Mouse (Mus musculus) brain, embryonic 14.5 days (tissue): ENCODE data around the gene Dnttip2. TPM values are rescaled to one million over a fixed set of nuclear protein-coding genes. Genes with fewer than 3 reads are reported as not detected.
A peak's percentile ranks its signal among the peaks of the same experiment; 100 is the strongest.

Experiments
- DNase-seq: peaks from one replicate; pipeline ENCODE4 v3.0.0-alpha.2; 2011; ENCODE audit warnings: low read depth
- CTCF ChIP-seq: fragments of 200-500 bp; IDR thresholded peaks from 2 replicates; pipeline ENCODE4 v1.5.1; 2012; ENCODE audit warnings: inconsistent platforms, mild to moderate bottlenecking, moderate library complexity, borderline replicate concordance; ENCODE audit not compliant: insufficient read depth, insufficient read length; ENCODE audit errors: extremely low read depth
- POLR2A ChIP-seq: fragments of 200-500 bp; IDR thresholded peaks from 2 replicates; pipeline ENCODE4 v1.6.1; 2012; ENCODE audit warnings: mild to moderate bottlenecking, inconsistent platforms, borderline replicate concordance; ENCODE audit not compliant: poor library complexity, insufficient read depth, insufficient read length, severe bottlenecking; ENCODE audit errors: extremely low read depth
- polyA plus RNA-seq: library from polyadenylated mRNA; depleted of rRNA; stranded (reverse); fragments of >200 nt; gene quantifications from 2 replicates; pipeline ENCODE4 v1.2.3, GENCODE M21; 2012

The Dnttip2 gene
- polyA plus RNA-seq, 1 experiment = 27.7 TPM

GRCm38 (mm10) chr3:122292300-122293222, 18.4 kb downstream of the Dnttip2 start:
- peak; percentile 15; the same call in 1 of the 2 replicates for TF ChIP-seq CTCF
- TF ChIP-seq POLR2A = 0 out of 2 replicates have a peak, but pooled peaks have one; percentile 15
- peak; percentile 94 for DNase-seq

DNA sequence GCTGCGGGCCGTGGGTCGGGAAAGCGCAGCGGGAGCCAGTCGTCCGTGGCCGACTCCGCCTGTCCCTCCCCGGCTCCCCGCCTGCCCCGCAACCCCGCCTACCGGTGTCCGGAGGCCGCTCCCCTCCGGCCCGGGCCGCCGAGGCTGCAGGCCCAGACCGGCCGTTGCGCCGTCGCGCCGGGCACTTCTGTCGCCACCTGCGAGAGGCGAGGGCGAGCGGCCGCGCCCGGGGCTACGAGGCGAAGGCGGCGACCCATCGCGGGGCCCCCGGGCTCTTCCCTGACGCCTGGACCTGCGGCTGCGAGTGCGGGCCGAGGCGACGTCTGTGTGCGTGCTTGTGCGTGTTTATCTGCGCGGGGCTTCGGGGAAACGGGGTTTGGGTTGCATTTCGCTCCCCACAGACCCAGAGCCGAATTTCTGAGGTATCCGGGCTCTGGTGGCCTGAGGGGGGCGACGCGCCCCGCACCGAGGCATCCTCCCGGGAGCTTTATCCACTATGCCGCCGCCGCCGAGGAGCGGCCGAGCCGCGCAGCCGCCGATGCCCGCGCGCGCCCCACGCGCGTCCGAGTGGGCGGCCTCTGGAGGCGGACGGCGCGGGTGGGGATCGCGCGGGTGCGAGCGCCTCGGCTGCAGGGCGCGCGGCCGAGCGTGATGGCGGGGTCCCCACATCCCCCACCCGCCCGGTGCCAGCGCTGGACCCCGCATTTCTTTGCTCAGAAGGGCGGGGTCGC, 19.2 kb downstream of the Dnttip2 start:
- TF ChIP-seq POLR2A = peak; percentile 66; the same call in 1 of the 2 replicates
- no peak for TF ChIP-seq CTCF
- peak; percentile 79 for DNase-seq

- no peak for TF ChIP-seq CTCF
- TF ChIP-seq POLR2A = no peak
- DNase-seq = peak; percentile 99
Observed at GRCm38 (mm10) chr3:122293954-122294850, 20.0 kb downstream of the Dnttip2 start, which contains the start of gene Bcar3. Gene Bcar3, plus strand, starts transcription at chr3:122294136.

DNA sequence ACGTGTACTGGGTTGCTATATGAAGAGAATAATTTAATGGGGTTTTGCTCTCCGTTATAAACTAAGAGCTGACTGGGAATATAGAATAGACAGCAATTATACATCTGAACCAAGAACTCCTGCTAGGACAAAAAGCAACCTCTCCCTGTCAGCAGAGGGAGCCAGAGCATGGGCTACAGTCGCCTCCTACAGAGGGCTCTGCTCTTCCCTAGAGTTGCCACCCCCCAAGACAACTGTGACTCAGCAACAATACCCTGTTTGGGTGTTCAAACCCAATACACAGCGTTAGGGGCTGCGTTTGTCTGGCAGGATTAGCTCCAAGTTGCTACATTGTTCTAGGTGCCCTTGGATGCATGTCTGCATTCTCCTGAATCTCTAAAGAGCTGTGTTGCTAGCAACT, 21.3 kb downstream of the Dnttip2 start:
- TF ChIP-seq CTCF (peak; percentile 71), POLR2A (no peak)
- peak; percentile 82 for DNase-seq

DNA sequence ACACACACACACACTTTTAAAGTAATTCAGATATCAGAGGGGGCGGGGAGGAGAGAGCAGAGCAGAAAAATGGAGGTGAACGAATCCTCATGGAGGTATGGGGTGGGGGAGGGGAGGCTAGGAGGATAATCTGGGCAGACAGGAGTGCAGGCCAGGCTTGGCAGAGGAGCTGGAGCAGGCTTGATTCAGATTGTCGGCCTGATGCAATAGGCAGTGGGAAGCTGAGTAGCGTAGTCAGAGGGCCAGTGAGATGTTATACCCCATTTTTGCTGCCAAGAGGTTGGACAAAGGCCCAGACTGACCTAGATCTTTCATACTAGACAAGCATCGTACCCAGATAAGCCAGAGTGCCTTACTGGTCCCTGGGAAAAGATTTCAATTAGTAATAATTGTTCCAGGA, 22.8 kb downstream of the Dnttip2 start:
- TF ChIP-seq CTCF = no peak
- TF ChIP-seq POLR2A = no peak
- peak; percentile 60 for DNase-seq

- peak; percentile 61 for DNase-seq
- no peak for TF ChIP-seq CTCF
- TF ChIP-seq POLR2A = no peak
Observed at GRCm38 (mm10) chr3:122300983-122301919, 27.1 kb downstream of the Dnttip2 start.

GRCm38 (mm10) chr3:122304560-122304959, 30.4 kb downstream of the Dnttip2 start:
- TF ChIP-seq POLR2A (no peak), CTCF (no peak)
- DNase-seq = no peak

DNA sequence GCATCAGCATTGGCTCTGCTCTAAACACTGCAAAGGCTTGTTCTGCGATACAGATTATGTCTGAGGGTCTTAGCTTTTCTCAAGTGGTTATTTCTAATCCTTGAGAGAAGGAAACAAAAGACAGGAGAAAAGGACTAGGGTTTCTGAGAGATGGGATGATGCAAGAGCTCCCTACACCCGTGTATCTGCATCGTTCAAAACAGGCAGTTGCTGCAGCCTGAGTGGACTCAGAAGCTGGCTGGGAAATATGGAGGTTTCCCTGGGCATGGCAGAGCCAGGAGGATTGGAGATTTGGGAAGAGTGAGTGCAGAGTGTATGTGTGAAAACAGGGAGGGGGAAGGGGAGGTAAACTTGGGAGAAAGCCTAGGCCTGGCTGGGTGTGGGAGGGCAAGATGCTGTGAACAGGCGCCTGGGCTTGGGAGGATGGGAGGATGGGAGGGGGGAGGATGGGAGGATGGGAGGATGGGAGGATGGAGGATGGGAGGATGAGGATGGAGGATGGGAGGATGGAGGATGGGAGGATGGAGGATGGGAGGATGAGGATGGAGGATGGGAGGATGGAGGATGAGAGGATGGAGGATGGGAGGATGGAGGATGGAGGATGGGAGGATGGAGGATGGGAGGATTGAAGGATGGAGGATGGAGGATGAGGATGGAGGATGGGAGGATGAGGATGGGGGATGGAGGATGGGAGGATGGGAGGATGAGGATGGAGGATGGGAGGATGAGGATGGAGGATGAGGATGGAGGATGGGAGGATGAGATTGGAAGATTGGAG, 33.9 kb downstream of the Dnttip2 start:
- no peak for DNase-seq
- TF ChIP-seq POLR2A (no peak), CTCF (no peak)

DNA sequence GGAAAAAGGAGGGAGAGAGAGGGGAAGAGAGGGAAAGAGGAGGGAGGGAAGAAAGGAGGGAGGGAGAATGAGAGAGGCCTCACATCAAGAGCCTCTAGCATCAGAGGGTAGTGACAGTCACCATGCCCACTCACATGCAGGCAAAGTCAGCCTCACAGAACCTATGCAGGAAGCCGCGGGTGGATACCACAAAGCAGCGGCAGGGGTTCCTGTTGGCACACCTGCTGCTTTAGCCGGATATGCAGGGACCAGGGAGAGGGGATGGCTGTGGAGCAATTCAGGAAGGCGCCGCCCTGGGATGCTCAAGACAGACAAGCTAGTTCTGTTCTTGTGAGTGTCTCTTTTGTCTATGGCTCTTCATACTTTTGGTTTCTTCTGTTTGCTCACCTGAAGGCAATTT, 34.8 kb downstream of the Dnttip2 start:
- TF ChIP-seq CTCF = no peak
- TF ChIP-seq POLR2A = no peak
- DNase-seq = no peak
